Mouse (Mus musculus) urinary bladder, postnatal 4 days (tissue): ENCODE results near the gene Bpi.

Experiments
- DNase-seq, 2 experiments: peaks; one replicate each; pipeline ENCODE4 v3.0.0; 2021 to 2022; ENCODE audit warnings: low spot score in 2 of 2

Gene Bpi

DNA sequence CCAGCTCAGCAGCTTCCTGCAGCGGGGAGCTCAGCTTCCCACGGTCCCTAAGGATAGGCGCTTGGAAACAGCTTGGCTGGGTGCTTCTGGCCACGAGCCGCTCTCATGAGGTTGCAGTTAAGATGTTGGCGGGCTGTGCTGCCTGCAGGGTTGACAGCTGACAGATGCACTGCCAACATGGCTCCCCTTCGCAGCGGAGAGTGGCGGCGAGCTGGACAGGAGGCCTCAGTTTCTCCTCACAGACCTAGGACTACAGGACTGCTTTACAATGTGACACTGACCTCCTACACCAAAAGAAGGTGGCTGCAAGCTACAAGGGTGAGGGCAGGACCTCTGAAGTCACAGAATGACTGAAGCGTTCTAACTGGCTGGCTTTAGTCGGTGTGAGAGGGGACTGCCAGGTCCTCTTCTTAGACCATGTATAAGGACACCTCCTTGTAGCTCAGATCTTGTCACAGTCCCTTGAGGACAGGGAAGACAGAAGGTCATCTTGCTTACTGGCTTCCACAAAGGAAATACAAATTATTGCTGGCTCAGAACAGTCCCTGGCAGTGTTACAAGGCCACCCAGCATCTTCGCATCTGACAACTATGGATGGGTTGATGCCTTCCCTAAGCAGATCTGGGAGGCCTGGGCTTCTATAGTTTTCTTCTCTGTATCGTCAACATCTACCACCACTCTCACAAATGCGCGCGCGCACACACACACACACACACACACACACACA is 15.6 kb upstream of the Bpi start:
- no peak for DNase-seq

DNA sequence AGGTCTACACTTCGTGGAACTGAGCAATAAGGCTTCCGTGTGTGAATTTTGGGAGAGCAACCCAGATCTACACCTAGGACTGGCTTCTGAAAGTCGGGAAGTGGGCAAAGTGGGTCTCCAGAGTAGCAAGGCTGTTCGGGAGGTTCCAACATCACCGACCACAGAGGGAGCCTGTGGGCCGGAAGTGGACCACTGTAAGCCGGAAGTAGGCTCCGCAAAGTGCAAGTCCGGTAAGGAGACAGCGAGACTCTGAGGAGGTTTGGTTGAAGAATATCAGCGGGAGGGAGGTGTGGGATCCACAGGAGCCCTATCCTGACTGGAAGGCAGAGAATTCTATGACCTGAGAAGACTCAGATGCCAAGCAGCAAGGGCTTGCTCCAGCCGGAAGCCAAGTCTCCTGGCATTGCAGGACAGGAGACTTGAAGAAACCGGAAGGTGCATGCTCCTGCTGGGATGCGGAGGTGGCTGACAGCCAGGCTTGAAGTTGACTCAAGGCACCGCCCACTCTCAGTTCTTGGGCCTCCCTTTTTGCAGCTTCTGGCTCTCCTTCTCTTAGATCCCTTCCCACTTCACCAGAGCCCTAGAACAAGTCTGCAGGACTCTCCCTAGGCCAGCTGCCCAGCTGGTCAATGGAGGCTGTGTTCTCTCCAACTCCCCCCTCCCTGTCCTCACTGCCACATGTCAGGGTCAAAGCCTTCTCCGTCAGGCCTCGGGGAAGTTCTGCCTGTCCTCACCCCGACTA is 14.6 kb upstream of the Bpi start:
- DNase-seq, result peak in 1 of 2 experiments; percentile 58

DNA sequence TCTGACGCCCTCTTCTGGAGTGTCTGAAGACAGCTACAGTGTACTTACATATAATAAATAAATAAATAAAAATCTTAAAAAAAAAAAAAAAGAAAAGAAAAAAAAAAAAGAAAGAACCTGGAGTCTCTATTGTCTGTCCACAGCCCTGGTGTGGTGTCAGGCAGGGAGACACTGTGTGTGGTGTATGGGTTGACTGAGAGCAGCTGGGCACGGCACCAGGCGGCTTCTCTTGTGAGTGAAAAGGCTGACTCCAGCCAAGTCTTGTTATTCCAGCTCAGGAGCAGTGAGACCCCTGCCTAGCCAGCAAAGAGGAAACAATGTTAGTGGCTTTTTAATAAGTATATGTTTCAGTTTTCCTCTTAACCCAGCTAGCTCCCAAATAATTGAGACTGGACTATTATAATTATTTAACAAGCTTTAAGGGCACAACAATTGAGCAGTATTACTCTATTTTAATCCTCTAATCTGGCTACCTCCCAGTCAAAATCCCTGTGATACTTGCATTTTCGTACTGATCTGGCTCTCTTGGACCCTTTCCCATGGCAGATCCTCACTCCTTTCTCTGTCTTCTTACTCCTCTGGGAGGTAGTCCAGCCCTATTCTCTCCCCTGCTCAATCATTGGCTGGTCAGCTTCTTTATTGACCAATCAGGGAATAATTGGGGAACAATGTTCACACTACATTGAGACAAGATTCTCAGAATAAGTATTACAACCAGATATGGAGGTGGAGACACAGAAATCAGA is 12.6 kb upstream of the Bpi start:
- DNase-seq, result no peak

DNA sequence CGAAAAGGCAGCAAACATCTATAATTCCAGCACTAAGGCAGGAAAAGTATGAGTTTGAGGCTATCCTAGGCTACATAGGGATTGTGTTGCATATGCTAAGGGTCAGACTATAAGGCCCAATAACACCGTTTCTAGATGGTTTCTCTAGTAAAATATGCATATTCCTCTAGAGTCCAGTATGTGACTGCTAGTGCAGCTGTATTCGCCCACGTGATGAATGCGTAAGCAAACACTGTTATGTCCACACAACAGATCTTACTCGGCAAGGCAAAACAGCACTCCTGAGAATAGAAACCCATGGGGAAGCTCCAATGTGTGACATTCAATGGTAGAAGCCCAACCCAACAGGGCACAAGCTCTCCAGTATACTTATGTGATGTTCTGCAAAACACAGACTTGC is 10.0 kb upstream of the Bpi start:
- no peak for DNase-seq

DNA sequence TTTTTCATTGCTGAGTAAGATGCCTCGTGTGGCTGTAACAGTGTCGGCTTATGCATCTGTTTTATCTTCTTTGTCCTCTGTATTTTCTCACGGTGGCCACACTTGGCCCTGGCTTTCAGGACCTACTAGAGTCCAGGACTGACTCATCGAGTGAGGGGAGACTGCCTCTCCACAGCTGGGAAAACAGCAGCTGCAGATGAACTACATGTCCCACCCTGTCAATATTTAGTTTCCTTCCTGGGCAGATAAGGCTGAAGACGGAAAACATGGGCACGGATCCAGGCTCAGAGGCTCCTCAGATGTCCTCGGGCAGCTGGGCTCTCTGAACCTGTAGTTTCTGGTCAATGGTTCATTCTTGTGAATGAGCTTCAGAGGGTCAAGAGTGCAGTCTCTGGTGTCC is 9.6 kb upstream of the Bpi start:
- peak in 1 of 2 experiments; percentile 54 for DNase-seq

DNA sequence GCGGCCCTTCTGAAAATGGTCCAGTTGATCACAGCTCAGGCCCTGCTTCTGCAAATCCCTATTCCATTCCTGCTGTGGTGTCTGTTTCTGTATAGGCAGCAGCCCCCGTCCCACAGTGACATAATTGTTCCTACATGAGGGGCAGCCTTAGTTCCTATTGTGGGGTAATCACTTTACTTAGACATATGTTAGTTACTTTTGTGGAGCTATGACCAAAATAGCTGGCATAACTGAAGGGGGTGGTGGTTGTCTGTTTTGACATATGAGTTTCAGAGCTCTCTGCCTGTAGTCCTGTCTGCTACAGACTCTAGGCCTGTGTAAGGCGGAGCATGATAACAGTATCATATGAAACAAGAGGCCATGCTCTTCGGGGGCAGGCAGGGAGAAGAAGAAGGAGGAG is 7.3 kb upstream of the Bpi start:
- DNase-seq, result no peak

DNA sequence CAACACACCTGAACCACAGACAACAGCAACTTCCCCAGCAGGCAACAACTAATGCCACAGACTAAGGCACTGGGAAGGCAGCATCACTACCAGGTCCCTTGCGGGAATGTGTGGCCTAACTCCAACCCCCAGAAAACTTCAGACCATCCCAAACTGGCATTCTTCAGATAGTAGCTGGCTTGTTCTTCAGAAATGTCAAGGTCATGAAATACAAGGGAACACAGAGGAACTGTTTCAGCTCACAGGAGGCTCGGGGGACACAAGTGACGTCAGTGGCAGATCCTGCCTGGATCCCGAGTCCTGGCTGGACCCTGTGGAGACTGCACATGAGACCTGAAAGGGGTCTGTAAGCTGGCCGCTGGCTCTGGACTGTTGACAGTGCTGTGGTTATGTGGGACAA is 4.1 kb upstream of the Bpi start:
- no peak for DNase-seq

DNA sequence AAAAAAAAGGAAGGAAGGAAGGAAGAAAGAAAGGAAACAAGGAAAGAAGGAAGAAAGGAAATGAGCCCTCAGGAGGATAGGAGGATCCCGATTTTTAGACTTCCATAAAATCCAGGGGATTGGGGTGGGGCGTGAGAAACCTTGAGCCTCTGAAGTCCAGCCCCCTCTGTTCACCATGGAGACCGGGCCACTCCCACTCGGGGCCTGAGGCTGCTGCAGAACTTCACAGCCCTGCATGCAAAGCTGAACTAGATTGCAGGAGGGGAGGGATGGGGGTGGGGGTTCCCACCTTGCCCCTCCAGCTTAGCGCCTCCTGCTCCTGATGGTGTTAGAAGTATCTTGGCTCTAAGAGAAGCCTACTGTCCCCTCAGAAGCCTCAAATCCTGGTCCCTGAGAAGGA is 1.0 kb upstream of the Bpi start:
- peak in 1 of 2 experiments; percentile 40 for DNase-seq

DNA sequence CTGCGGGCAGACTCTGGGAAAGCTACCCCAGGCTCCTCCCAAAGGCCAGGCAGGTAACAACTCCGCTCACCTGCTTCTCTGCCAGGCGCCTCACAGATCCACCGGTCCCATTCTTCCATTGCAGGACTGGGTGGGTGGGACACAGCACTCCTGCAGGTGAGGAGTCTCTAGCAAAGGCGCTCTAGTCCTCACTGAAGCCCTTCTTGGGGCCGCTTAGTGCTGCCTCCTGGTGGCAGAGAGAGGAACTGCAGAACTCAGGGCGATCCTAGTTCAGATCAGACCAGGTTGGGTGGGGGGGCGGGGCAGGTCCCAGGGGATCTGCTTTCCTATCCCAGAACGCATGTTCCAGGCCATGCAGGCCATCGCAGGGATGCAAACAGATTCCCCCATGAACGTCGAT is 887 bp downstream of the Bpi start:
- peak; percentile 37 to 74 for DNase-seq

DNA sequence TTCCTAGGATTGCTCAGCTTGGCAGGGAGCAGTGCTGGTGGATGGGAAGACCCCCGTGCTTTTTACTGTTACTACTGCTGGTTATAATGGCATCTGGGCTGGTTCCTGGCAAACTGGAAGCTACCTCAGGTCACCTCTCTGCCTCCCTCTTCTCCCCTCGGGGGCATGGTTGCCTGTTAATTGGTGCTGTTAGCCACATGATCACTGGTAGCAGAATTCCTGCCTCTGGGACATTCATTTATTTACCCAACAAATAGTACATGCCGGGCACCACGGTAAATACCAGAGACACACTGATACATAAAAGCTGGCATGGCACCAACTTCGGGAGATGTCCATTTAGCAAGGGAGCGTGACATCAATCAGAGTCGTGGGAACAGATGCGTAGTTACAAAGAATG is 1.6 kb downstream of the Bpi start:
- DNase-seq, result no peak

DNA sequence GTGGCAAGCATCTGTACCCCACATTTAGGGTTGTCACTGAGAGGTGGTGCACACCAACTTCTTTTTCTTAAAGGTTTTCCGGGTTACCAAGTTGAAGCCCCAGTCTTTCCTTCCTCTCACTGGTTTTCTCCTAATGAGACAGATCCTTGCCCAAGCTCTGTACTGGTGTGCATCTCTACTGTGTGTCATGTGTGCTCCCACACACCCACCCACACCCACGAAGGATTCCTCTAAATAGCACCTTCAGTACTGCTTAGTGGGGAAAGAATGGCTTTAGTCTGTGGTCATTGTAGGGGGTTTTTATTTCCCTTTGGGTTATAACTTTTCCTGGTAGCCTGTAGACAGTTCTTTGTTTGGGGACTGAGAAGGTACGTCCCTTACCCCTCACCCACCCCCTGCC is 7.0 kb downstream of the Bpi start:
- DNase-seq, result no peak

DNA sequence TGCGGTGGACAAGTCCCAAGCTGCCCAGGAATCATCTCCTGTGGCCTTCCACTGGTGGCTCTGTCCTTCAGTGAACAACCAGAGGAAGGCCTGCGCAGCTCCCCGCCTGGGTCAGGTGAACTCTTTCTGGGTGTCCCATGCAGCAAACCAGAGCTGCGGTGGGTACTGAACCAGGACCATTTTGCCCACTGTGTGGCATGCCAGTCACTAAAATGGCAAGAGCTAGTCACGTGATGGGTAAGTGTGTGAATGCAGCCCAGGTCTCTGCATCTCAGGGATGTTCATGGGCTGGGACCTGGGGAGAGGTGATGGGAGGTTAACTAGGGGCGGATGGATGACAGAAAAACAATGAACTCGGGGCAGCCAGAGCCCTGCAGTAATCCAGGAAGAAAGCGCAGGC is 12.1 kb downstream of the Bpi start:
- DNase-seq, result no peak

DNA sequence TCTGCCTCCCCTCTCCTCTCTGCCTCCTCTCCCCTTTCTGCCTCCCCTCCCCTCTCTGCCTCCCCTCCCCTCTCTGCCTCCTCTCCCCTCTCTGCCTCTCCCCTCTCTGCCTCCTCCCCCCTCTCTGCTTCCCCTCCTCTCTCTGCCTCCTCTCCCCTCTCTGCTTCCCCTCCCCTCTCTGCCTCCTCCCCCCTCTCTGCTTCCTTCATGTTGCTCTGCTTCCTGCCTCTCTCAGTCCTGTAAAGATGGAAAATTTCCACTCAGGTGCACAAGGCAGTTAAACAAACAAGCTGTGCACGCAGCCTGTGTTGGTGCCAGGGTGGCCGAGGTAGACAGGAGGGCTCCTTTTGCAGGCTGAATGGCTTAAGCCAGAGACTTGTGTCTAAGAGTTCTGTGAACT is 15.8 kb downstream of the Bpi start:
- no peak for DNase-seq

DNA sequence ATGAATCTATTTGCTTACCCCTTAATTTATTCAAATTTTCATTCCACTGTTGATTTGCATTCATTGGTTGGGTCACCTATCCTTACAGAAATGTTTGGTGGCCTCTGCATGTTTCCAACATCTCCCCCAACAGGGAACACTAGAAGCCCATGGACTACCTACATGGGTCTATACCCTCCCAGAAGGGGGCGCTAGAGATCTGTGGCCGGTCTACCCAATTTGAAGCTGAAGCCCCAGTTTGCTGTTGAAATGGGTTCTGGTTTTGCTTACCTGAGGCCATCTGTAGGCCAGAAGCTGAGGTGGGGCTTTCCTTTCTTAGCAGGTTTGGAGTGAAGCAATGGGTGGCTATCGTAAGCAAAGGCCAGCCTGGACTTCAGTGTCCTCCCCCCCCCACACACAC is 17.5 kb downstream of the Bpi start:
- no peak for DNase-seq

DNA sequence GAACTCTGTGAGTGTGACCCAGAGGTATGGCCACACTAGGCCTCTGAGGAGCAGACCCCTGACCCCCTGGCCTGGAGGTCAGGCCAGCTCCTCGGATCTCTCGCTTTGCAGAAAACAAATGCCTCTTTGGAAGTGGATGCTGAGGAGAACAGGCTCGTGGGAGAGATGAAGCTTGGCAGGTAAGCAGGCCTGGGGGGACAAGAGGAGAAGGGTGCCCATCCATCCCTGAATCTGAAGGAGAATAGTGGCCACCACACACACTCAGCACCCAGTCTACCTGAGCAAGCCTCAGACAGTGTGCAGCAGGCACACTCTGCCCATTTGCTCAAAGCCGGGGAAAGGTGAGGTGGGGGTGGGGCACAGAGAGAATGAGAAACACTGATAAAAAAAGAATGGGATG is 17.9 kb downstream of the Bpi start:
- DNase-seq, result no peak

DNA sequence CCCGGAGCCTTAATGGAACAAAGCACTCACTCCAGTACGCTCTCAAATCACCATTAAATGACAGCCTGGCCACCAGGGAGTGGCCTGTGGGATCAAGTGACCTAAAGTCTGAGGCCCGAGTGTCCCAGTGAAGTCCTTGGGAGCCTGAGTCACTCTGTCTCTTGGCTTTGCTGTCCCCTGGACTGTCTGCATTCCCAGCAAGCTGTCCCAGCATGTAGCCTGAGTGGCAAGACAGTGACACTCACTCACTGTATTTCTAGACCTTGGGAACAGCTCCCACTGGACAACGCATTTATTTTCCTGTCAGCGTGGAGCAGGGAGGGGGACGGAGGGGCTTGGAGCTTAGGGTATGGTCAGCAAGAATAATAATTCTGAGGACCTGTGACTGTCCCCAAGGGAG is 18.6 kb downstream of the Bpi start:
- no peak for DNase-seq

DNA sequence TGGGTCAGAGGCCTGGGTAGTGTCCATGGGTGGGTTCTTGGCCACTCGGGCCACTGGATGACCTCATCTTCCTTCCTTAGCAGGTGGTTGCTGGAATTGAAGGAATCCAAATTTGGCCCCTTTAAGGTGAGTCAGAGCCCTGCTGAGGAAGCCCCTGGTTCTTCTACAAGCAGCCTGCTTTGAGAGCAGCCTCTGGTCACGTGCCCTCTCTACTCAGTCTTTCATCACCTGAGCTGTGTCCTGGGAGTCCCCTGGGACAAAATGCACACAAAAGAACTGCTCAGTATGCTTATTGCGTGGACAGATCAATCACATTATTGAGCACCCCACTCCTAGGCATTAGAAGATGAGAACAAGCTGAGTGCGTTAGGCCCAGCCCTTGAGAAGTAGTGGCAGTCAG is 19.0 kb downstream of the Bpi start:
- DNase-seq, result no peak

DNA sequence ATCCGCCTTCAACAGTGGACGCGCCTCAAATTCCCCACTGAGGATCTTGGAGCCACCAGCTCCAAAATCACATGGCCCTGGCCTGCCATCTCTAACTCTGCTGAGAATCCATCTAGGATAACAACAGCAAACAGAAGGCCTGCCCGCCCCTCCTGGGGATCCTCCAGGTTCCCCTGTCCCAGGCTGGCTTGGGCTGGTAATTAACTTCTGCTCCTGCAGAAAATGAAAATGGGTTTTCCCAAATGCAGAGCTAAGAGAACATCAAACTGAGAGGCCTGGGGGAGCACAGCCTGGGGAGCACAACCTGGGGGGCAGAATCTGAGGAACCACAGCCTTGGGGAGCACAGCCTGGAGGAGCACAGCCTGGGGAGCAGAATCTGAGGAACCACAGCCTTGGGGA is 21.8 kb downstream of the Bpi start:
- no peak for DNase-seq

DNA sequence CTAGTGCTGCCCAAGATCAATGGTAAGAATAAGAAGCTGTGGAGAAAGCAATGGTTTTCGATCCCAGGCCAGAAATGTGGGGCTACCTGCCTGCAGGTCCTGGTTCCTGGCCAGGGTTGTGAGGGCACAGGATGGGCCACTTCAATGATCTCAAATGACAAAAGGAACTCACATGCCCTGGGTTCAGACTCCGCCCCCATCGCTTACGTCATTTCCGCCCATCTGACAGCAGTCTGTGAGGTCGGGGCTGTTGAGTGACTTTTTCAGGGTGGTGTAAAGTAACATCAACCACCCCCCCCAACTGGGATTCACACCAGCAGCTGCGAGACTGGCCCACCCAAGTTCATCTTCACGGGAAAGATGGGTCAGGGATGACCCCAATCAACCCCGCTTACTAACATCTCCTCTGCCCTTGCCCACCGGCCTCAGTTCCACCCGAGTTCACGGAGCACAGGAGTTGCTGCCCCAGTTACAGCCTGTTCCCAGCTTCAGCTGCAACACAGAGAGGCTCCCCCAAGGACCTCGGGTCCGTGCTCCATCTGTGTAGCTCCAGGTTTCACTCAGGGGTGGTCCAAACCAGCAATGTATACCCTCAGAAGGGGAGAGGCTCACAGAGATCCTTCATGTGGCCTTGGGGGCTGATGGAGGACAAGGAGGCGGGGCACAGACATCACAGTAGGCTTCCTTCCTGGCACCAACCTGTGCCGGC is 23.8 kb downstream of the Bpi start:
- DNase-seq, result no peak

DNA sequence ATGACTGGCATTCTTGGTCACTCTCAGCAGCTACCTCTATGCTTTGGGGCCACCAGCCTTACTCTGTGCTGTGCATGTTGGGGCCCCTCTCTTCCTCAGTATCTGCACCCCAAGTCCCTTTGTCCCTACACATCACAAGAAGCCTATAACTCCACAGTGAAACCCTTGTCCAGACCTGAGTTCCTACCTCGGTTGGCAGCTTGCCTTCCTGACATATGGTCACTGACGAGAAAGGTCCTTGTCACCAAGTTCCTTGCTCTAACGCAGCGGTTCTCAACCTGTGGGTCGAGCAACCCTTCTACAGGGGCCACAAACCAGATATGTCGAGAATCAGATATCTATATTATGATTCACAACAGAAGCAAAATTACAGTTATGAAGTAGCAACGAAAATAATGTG is 25.2 kb downstream of the Bpi start:
- no peak for DNase-seq

DNA sequence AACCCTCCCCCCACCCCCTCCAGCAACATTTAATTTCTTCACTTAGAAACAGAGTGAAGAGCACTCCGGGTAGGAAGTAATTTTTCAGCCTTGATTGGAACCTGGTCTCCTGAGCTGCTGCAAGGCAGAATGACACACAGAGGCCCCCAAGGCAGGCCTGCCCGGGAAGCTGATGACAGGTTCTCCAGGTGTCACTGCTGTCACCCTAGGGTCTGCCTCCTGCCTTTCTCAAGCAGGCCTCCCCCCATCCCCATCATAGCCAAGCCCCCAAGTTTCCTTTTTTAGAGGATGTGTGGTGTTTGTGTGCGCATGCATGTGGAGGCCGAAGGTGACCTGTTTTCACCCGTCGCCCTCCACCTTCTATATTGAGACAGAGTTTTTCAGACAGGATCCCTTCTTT is 25.9 kb downstream of the Bpi start:
- DNase-seq, result no peak

DNA sequence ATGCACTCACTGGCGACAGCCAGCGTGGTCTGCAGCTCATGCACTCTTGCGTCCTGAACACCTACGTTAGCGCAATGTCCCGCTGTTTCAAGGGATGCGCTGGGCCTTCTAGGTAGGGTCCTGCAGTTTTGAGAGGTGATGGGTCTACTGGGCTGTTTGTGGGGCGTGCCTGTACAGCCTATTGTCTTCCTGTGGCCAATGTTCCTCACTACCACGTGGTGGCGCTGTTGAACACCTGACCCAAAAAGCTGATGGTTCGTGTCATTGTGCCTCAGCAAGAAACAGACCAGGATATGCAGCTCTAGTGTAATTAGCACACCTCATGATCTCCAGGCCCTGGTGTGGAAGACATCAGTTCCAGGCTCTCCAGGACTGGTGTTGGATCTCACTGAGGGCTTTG is 26.7 kb downstream of the Bpi start:
- peak in 1 of 2 experiments; percentile 34 for DNase-seq
